Mouse (Mus musculus): Measurements from ENCODE around the gene Ndufaf3.

DNA sequence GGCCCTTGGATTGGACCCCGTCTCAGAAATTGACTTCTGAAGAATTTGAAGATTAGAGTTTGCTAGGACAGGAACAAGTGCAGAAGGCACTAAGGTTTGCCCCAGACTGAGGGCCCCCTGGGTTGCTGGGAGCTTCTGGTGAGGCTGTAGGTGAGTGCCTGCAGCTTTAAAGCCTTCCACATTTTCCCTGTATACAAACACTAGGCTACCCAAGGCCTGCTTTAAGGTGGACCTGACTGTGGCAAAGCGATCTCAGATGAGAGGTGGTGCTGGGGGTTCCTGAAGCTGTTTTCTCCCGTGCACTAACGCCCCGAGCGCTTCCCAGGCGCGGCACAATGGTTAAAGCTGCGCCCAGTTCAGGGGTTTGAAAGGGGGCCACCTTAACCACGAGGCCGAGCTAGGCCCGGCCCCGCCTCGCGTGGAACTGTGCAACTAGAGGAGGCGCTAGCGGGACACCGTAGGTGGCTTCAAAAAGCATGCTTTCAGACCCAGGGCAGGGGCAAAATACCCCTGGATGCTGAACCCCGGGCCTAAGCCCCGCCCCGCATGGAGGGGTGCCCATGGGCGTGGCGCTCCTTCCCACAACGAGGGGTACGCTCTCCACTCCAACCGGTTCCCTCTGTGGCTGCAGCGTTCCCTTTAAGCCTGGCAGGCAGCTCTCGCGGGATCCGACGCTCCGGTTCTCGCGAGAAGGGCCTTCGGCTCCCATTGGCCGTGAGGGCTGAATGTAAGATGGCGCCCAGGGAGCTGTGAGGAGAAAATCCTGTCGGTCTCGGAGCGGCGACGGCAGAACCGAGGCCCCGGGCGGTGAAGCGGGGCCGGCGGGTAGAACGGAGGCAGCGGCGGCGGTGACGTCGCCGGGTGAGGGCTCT lies 50.6 kb downstream of the Ndufaf3 start, which contains the start of gene Qrich1:
- TF ChIP-seq POLR2A (IDR thresholded peaks at IDR 0.05; ENCODE audit: low read depth, low read length) = peak; percentile 61
- TF ChIP-seq CTCF (IDR thresholded peaks at IDR 0.05; ENCODE audit: borderline replicate concordance, insufficient read depth, low read length) = no peak

Measured in embryonic fibroblast, embryonic 13.5 days (primary cell).